In the genomic region with DNA sequence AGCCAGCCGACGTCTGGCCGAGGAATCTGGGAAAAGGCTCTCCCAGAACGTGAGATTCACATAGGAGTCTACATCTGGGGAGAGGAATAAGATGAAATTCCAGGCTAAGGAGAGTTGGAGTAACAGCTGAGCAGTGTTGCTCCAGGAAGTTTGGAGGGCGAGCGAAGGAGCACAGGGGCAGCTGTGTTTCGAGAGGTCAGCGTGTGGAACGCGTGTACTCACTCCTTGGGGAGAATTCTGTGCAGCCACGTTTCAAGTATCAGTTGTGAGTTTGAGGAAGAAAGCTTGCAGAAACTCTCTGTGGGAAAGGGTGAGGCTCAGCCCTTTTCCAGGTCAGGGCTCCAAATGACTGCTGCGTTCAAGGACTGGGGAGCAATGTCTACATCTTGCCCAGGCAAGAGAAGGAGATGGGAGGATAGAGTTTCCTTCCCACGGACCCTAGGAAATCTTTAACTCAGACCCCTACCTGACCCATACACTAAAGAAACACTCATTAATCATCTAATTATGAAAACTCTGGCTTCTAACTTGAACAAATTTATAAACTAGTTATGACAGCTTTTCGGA, we compare ENCODE assay signal across 11 mouse cellular contexts. TPM values are rescaled to one million over a fixed set of nuclear protein-coding genes. Genes with fewer than 3 reads are reported as not detected.
DNase-seq lines count a peak whose midpoint lies in the region; ATAC-seq and TF ChIP-seq lines count a peak whose summit lies in the region.
"Had no signal": no experiment of that assay in that cellular context is flagged by ENCODE, and none has a peak within 500 bp of the region (broad histone marks: within the 10 kb centered on the region; RNA-seq: fewer than 3 reads in every experiment).

No protein-coding gene starts in this region.

- H3K4me3 ChIP-seq in liver, postnatal 0 days (ENCODE audit: low read depth, low read length): no peak overlapping the region
- H3K4me3 ChIP-seq: hindbrain, embryonic 15.5 days; midbrain, embryonic 12.5 days had no signal

- no peak for TF ChIP-seq CTCF in liver, postnatal 0 days (IDR thresholded peaks at IDR 0.05; ENCODE audit: low read depth)

- TF ChIP-seq EP300 in liver, postnatal 0 days (IDR thresholded peaks at IDR 0.05; ENCODE audit: low read depth): no peak

- ATAC-seq in liver, postnatal 0 days: no peak

- H3K4me2 ChIP-seq in liver, postnatal 0 days (ENCODE audit: low read depth, low read length): no peak overlapping the region
- H3K4me2 ChIP-seq: hindbrain, embryonic 15.5 days; midbrain, embryonic 12.5 days had no signal

- DNase-seq in gastrocnemius, adult 18-20 months (ENCODE audit: low spot score): peak; percentile 29
- no peak for DNase-seq in gastrocnemius, postnatal 4 days (ENCODE audit: low spot score in 2 of 2)
- DNase-seq in adipocyte (ENCODE audit: low spot score): peak; percentile 27
- DNase-seq in heart, postnatal 4 days: peak; percentile 26
- peak; percentile 44 to 50 for DNase-seq in kidney, postnatal 36 days
- no peak for DNase-seq in liver, postnatal 0 days
- DNase-seq in B cell, adult 2 months: no peak
- no peak for DNase-seq in thymus, postnatal 36 days
- DNase-seq: cerebellum, postnatal 10 days had no signal

- no peaks in the 10 kb centered on the region for H3K9me3 ChIP-seq in liver, postnatal 0 days (ENCODE audit: low read length)
- H3K9me3 ChIP-seq: hindbrain, embryonic 15.5 days; midbrain, embryonic 12.5 days had no signal

- H3K4me1 ChIP-seq in liver, postnatal 0 days (ENCODE audit: insufficient read depth): no peaks in the 10 kb centered on the region
- H3K4me1 ChIP-seq: hindbrain, embryonic 15.5 days; midbrain, embryonic 12.5 days had no signal

- 75% methylated on average over 14 of the region's 14 CpGs for WGBS in liver, postnatal 0 days (ENCODE audit: insufficient replicate concordance)

- no peaks in the 10 kb centered on the region for H3K27me3 ChIP-seq in liver, postnatal 0 days (ENCODE audit: insufficient read depth, low read length)
- H3K27me3 ChIP-seq: hindbrain, embryonic 15.5 days; midbrain, embryonic 12.5 days had no signal

- H3K36me3 ChIP-seq in liver, postnatal 0 days (replicated peaks; ENCODE audit: insufficient read depth, low read length): no peaks in the 10 kb centered on the region
- H3K36me3 ChIP-seq: hindbrain, embryonic 15.5 days; midbrain, embryonic 12.5 days had no signal

- no peak overlapping the region for H3K9ac ChIP-seq in liver, postnatal 0 days (replicated peaks)
- H3K9ac ChIP-seq: hindbrain, embryonic 15.5 days; midbrain, embryonic 12.5 days had no signal

- no peak overlapping the region for H3K27ac ChIP-seq in liver, postnatal 0 days (ENCODE audit: low read depth)
- H3K27ac ChIP-seq: hindbrain, embryonic 15.5 days; midbrain, embryonic 12.5 days had no signal

RNA-seq across cellular contexts. Expression of gene Spry2, which starts 26.2 kb away (rescaled TPM):
- 10 to 100 TPM; 13.5 to 19.3 TPM for total RNA-seq in gastrocnemius, adult 18-20 months (2021)
- total RNA-seq in gastrocnemius, postnatal 4 days (2021): 10 to 100 TPM; 65.9 to 67.3 TPM
- 10 to 100 TPM; 66.1 to 73.2 TPM for total RNA-seq in heart, postnatal 4 days (2021)
- polyA plus RNA-seq in liver, postnatal 0 days (2015; fragmentation: Nextera tagmentation; extraction: Ambion mirVana): 6.0 and 6.1 TPM in 2 replicates

Comparison
In these comparisons a context has a peak if more than half of its experiments do, and no peak if none do; other contexts are left out.
1. DNase-seq: peak in gastrocnemius, adult 18-20 months (single experiment), adipocyte (single experiment), heart, postnatal 4 days (single experiment) and kidney, postnatal 36 days (2 of 2); none in gastrocnemius, postnatal 4 days (0 of 2), liver, postnatal 0 days (single experiment), B cell, adult 2 months (0 of 2) and thymus, postnatal 36 days (0 of 2).